Mouse (Mus musculus): ENCODE data around the gene Fkbp8. TPM values are rescaled to one million over a fixed set of nuclear protein-coding genes. Genes with fewer than 3 reads are reported as not detected.

The Fkbp8 gene
- total RNA-seq, 2 experiments from 2014 or later = 396 to 406 TPM

- DNase-seq (ENCODE audit: low spot score in 2 of 2) = no peak
- intact Hi-C loops (cut with DNase I) = no loop called here
Observed at GRCm38 (mm10) chr8:70519043-70519442, 8.5 kb upstream of the Fkbp8 start.

DNA sequence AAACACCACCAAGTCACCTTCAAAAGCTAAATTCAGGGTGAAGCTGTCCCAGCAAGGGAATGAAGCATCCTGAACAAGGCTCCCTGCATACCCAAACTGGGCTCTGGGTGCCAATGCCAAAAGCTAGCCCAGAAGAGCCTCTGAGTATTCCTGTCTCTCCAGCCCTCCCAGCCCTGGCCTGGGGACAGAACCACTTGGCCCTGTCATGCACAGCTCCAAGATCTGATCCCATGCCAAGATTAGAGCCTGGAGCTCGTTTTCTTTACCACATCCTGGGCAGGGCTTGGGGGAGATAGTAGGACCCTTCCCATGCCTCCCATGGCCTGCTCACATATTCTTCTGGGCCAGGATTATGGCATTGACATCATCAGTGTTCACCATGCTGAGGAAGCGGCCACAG lies 7.9 kb upstream of the Fkbp8 start:
- intact Hi-C loops (cut with DNase I) = no loop called here
- DNase-seq (ENCODE audit: low spot score in 2 of 2) = no peak

- intact Hi-C loops (cut with DNase I) = no loop called here
- peak; percentile 97 for DNase-seq (ENCODE audit: low spot score in 2 of 2)
Observed at GRCm38 (mm10) chr8:70522592-70523403, 4.7 kb upstream of the Fkbp8 start.

DNA sequence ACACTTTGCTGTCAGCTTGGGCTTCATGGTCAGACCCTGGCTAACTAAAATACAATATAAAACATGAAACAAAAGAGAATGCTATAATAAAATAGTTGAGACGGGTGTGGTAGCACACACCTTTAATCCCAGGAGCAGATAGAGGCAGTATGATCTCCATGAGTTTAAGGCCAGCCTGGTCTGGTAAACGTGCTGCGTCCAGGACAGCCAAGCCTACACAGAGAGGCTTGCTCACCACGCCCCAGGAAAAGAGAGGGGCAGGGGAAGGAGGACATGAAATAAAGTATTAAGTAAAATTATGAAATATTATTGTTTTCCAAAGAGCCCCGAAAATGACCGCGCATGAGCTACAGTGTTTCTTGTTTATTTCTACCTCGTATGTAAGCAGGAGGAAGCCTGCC lies 413 bp upstream of the Fkbp8 start:
- intact Hi-C loops (cut with DNase I) = no loop called here
- no peak for DNase-seq (ENCODE audit: low spot score in 2 of 2)

GRCm38 (mm10) chr8:70528182-70528797 lies 766 bp downstream of the Fkbp8 start:
- intact Hi-C loops (cut with DNase I) = no loop called here
- DNase-seq (ENCODE audit: low spot score in 2 of 2) = no peak

GRCm38 (mm10) chr8:70529299-70529698 lies 1.8 kb downstream of the Fkbp8 start:
- no peak for DNase-seq (ENCODE audit: low spot score in 2 of 2)

GRCm38 (mm10) chr8:70529741-70530161 lies 2.2 kb downstream of the Fkbp8 start:
- DNase-seq (ENCODE audit: low spot score in 2 of 2) = no peak
- intact Hi-C loops (cut with DNase I) = no loop called here

More at GRCm38 (mm10) chr8:70529299-70529698, 1.8 kb downstream of the Fkbp8 start:
- intact Hi-C loops (cut with DNase I) = no loop called here

- DNase-seq (ENCODE audit: low spot score in 2 of 2) = no peak
- intact Hi-C loops (cut with DNase I) = no loop called here
Observed at GRCm38 (mm10) chr8:70530314-70530713, 2.8 kb downstream of the Fkbp8 start.

GRCm38 (mm10) chr8:70534281-70534680 lies 6.8 kb downstream of the Fkbp8 start:
- peak in 1 of 2 experiments; percentile 38 for DNase-seq (ENCODE audit: low spot score in 2 of 2)
- intact Hi-C loops (cut with DNase I) = no loop called here

DNA sequence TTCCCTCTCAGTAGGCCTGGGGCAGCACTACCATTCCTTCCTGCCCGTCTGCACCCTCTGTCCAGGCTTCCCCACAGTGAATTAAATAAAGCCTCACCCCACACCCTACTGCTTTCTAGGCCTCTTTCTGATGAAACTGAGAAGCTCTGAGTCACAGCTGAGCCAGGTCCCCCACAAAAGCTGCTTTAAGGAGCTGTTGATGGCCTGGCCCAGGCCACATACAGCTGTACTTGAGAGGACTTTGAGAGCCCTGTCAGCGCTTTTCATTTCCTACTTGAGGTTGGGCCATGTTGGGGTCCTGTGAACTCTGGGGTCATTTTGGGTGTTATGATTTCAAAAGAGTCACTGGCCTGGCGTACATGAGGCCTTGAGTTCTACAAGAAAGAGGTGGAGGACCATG lies 7.7 kb downstream of the Fkbp8 start:
- no peak for DNase-seq (ENCODE audit: low spot score in 2 of 2)
- intact Hi-C loops (cut with DNase I) = no loop called here

- DNase-seq (ENCODE audit: low spot score in 2 of 2) = no peak
- intact Hi-C loops (cut with DNase I) = no loop called here
Observed at GRCm38 (mm10) chr8:70535701-70536100, 8.2 kb downstream of the Fkbp8 start.

DNA sequence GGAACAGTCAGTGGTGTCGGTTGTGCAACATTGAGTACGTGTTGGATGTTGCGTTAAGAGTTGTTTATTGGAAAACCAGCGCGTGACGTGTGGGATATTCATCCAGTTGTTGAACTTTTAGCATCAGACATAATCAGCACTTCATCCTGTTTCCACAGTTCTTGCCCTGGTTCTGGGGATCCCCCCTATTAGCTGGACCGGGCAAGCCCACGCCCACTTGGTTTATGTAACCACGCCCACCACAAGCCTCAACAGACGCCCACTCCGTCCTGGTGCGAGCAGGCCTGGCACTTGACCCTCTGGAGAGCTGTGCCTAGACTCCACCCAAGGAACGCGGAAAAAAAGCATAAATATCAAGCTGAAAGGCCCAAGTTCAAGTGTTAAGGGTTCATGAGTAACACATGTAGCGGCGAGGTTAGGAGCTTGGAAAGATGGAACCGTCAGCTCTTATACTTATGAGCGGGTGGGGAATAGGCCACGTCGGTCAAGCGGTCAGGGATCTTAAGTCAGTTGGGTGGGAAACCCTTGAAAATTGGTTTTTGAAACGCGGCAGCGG lies 10.6 kb downstream of the Fkbp8 start:
- no peak for DNase-seq (ENCODE audit: low spot score in 2 of 2)
- intact Hi-C loops (cut with DNase I) = no loop called here

DNA sequence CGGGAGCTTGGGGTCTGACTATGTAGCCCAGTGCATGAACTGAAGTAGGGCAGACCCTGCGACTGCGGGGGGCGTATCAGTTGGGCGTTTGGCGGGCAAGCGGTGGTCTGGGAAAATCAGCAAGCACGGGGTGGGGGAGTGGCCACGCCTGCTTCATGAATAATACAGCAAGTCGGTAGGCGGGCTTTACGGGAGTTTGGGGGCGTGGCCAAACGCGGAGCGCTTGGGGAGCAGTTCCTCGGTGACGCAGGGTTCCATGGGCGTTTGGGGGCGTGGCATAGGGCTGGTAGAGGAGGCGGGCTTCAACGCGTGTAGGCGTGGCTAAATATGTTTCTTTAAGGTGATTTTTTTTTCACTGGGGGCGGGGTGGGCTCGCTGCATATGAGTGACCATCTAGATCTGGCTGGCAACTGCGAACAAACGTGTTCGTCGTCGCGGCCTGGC lies 11.1 kb downstream of the Fkbp8 start:
- intact Hi-C loops (cut with DNase I) = no loop called here
- DNase-seq (ENCODE audit: low spot score in 2 of 2) = peak; percentile 99 to 100

GRCm38 (mm10) chr8:70539077-70539813 lies 11.7 kb downstream of the Fkbp8 start, which contains the start of gene Ell:
TSS of gene Ell (plus strand) at chr8:70539457.
- intact Hi-C loops (cut with DNase I) = no loop called here
- peak; percentile 100 for DNase-seq (ENCODE audit: low spot score in 2 of 2)

DNA sequence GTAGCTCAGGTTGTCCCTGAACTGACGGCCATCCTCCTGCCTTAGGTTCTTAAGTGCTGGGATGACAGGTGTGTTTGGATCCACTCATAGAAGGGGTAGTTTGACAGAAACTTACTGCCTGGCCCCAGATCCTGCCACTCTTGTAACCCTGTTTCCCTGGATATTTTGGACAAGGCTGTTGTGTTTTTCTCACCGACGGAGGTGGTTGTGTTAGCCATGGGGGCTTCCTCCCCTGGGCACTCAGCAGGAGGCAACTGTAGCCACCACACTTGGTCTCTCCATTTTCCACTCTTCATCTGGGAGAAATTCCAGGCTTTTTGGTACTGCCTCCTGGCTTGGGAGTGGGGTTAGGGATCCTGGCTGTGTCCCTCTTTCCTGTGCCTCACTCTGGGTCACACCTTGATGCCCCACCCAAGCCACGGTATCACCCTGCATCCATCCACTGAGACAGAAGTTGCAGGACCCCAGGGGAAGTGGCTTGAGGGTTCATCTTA lies 12.5 kb downstream of the Fkbp8 start:
- DNase-seq (ENCODE audit: low spot score in 2 of 2) = no peak
- intact Hi-C loops (cut with DNase I) = no loop called here

DNA sequence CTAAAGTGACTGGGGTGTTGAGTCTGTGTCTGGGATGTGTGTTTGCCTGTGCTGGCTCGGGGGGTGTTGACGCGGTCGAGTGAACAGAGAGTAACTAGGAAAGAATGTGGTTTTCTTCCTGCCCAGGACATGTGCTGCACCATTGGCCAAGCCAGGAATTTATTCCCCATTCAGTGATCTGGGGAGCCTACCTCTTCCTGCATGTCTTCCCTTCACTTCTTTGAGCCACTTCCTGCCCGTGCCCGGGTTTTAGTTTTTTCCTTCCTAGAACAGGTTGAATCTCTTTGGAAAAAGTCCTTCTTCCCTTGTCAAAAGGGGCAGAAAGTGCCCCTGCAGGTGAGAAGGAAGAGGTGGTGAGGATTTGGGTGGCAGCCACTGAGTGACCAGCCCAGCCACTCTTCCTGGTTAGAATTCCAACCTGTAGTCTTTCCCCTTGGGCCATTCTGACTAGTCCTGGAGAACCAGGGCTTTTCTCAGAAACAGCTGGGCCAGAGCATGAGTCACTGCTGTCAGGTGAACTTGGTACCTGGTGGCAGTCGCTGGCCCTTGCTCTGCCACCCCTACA lies 13.1 kb downstream of the Fkbp8 start:
- intact Hi-C loops (cut with DNase I) = no loop called here
- DNase-seq (ENCODE audit: low spot score in 2 of 2) = no peak

DNA sequence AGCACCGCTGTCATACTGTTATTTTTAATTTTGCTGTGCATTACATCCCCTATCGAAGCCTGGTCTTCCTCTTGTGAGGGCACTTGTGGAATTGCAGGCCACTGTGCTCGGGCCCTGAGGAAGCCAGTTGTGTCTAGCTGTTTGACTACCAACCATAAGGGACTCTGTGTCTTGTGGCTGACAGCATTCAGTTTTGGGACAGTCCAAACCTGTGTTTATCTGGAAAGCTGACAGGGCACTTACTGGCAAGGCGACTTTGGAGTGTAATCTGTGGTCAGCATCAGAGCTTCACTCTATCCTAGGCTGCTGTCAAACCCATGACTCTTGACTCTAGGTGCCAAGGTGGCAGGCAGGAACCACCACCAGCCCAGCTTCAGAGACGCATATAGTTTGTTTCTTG lies 13.6 kb downstream of the Fkbp8 start:
- intact Hi-C loops (cut with DNase I) = no loop called here

DNA sequence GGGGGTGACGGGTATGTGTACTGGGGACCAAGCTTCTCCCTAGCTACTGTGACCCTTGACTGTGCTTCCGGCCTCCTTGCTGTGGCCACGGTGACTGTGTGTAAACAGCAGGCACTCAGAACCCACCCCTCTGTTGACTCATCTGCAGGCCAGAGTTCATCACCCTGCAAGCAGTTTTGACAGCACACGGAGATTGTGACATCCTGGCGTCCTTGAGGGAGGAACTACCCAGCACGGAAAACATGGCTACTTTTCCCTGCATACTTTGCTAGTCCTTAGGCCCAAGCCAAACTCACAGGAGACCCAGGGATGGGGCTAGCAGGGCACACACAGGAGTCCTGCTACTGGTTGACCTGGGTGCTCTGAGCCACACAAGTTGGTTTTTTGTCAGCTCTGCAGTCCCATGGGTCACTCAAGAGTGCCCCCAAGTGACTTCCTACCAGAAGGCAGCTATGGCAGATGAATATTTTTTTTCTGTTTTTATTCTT lies 16.7 kb downstream of the Fkbp8 start:
- intact Hi-C loops (cut with DNase I) = no loop called here
- no peak for DNase-seq (ENCODE audit: low spot score in 2 of 2)

More for the DNA sequence above, 13.6 kb downstream of the Fkbp8 start:
- DNase-seq (ENCODE audit: low spot score in 2 of 2) = no peak

GRCm38 (mm10) chr8:70546412-70546811 lies 18.9 kb downstream of the Fkbp8 start:
- no peak for DNase-seq (ENCODE audit: low spot score in 2 of 2)
- intact Hi-C loops (cut with DNase I) = loop anchor here (5.0 kb wide), 1 partner anchor 36 kb away; no protein-coding TSS in a partner anchor

All from left cerebral cortex, postnatal 14 days (tissue).